Mouse (Mus musculus): ENCODE measurements around the gene Lman1l.

Lman1l gene

GRCm38 (mm10) chr9:57617556-57618169, 2.9 kb downstream of the Lman1l start:
- DNase-seq = no peak

GRCm38 (mm10) chr9:57614786-57615185, 5.8 kb downstream of the Lman1l start:
- DNase-seq = no peak

- no peak for DNase-seq
These were observed 6.6 kb downstream of the Lman1l start for GRCm38 (mm10) chr9:57613975-57614374.

- DNase-seq = no peak
These were observed 8.0 kb downstream of the Lman1l start for GRCm38 (mm10) chr9:57612587-57612986.

- no peak for DNase-seq
These were observed 10.2 kb downstream of the Lman1l start for GRCm38 (mm10) chr9:57610359-57610826.

- no peak for DNase-seq
These were observed 10.8 kb downstream of the Lman1l start for GRCm38 (mm10) chr9:57609803-57610202.

- peak; percentile 40 for DNase-seq
These were observed 14.3 kb downstream of the Lman1l start, which contains the start of gene Cplx3 for GRCm38 (mm10) chr9:57606139-57606851. TSS of gene Cplx3 (minus strand) at chr9:57606281.

- DNase-seq = no peak
These were observed 15.1 kb downstream of the Lman1l start for GRCm38 (mm10) chr9:57605503-57605902.

- DNase-seq = no peak
These were observed 15.7 kb downstream of the Lman1l start for GRCm38 (mm10) chr9:57604875-57605274.

- no peak for DNase-seq
These were observed 18.5 kb downstream of the Lman1l start for GRCm38 (mm10) chr9:57602098-57602497.

- peak; percentile 62 for DNase-seq
These were observed 19.2 kb downstream of the Lman1l start for GRCm38 (mm10) chr9:57601353-57601706.

GRCm38 (mm10) chr9:57600620-57601352, 19.8 kb downstream of the Lman1l start:
- DNase-seq = no peak

- DNase-seq = no peak
These were observed 21.6 kb downstream of the Lman1l start for GRCm38 (mm10) chr9:57598851-57599563.

GRCm38 (mm10) chr9:57597929-57598382, 22.6 kb downstream of the Lman1l start:
- no peak for DNase-seq

- no peak for DNase-seq
These were observed 23.3 kb downstream of the Lman1l start for GRCm38 (mm10) chr9:57597265-57597664.

- DNase-seq = no peak
These were observed 26.4 kb downstream of the Lman1l start for GRCm38 (mm10) chr9:57594174-57594509.

GRCm38 (mm10) chr9:57593454-57594173, 27.0 kb downstream of the Lman1l start:
- DNase-seq = no peak

- no peak for DNase-seq
These were observed 29.8 kb downstream of the Lman1l start for GRCm38 (mm10) chr9:57590726-57591125.

GRCm38 (mm10) chr9:57589224-57590126, 31.1 kb downstream of the Lman1l start, which contains the start of gene Ulk3:
TSS of gene Ulk3 (plus strand) at chr9:57589452.
- DNase-seq = peak; percentile 72

- no peak for DNase-seq
These were observed 35.6 kb downstream of the Lman1l start for GRCm38 (mm10) chr9:57584991-57585390.

GRCm38 (mm10) chr9:57577144-57577849, 43.3 kb downstream of the Lman1l start:
- no peak for DNase-seq

All from right cerebral cortex, postnatal 4 days (tissue).